Mouse (Mus musculus) brain, embryonic 14.5 days (tissue): ENCODE results near the gene Pnpla6.

Experiments used
- CTCF ChIP-seq: fragments of 200-500 bp; IDR thresholded peaks from 2 replicates; pipeline ENCODE4 v1.5.1; 2012; ENCODE audit warnings: inconsistent platforms, mild to moderate bottlenecking, moderate library complexity, borderline replicate concordance; ENCODE audit not compliant: insufficient read depth, insufficient read length; ENCODE audit errors: extremely low read depth
- POLR2A ChIP-seq: fragments of 200-500 bp; IDR thresholded peaks from 2 replicates; pipeline ENCODE4 v1.6.1; 2012; ENCODE audit warnings: mild to moderate bottlenecking, inconsistent platforms, borderline replicate concordance; ENCODE audit not compliant: poor library complexity, insufficient read depth, insufficient read length, severe bottlenecking; ENCODE audit errors: extremely low read depth

DNA sequence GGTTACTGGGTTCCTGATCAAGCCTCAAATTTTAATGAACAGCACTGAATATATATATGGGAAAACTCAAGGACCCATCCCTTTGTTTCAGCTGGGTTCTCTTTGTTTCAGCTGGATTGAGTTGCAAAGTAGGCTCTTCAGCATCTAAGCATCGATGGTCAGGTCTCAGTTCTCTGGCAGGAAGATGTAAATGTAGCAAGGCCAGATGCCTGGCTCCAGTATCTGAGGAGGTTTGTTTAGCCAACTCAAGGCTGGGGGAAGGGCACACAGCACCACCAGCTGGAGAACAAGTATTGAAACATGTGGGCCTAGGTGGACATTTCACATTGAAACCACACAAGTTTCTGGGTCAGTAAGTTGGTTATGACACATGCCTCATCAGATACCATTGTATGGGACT is 37.1 kb downstream of the Pnpla6 start:
- TF ChIP-seq CTCF (no peak), POLR2A (no peak)
